Mouse (Mus musculus): ENCODE measurements around the gene Paqr4. TPM values are rescaled to one million over a fixed set of nuclear protein-coding genes. Genes with fewer than 3 reads are reported as not detected.

Gene Paqr4
- polyA plus RNA-seq, 1 experiment = 2.2 TPM

DNA sequence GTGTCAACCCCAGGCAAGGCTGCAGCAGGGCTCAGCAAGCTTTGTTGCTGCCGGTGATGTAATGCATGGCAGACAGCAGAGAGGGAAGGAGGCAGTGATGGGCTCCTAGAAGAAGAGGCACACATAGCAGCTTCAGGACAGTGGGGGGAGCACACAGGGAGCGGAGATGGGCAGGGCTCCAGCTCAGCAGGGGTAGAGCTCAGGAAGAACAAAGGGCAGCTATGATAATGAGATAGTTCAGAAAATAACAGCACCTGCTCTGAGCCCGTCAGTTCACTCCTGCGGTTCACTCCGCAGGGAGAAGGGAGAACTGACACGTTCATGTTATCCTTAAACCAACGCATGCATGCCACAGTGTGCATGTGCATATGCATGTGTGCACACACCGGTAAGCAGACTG, 18.1 kb upstream of the Paqr4 start:
- peaks cover 2% of the 10 kb centered on the region; the same call in 1 of the 2 replicates for H3K9me3 ChIP-seq (ENCODE audit: control insufficient read depth, low read length)
- H3K4me1 ChIP-seq (ENCODE audit: control insufficient read depth) = no peaks in the 10 kb centered on the region
- TF ChIP-seq TAL1 (IDR thresholded peaks at IDR 0.05; ENCODE audit: low read length) (no peak), GATA1 (IDR thresholded peaks at IDR 0.05; ENCODE audit: low read length) (no peak)
- peaks cover 12% of the 10 kb centered on the region for H3K36me3 ChIP-seq (ENCODE audit: control insufficient read depth)
- no peak overlapping the region for H3K4me3 ChIP-seq (replicated peaks)
- H3K27me3 ChIP-seq (ENCODE audit: control insufficient read depth) = no peaks in the 10 kb centered on the region

DNA sequence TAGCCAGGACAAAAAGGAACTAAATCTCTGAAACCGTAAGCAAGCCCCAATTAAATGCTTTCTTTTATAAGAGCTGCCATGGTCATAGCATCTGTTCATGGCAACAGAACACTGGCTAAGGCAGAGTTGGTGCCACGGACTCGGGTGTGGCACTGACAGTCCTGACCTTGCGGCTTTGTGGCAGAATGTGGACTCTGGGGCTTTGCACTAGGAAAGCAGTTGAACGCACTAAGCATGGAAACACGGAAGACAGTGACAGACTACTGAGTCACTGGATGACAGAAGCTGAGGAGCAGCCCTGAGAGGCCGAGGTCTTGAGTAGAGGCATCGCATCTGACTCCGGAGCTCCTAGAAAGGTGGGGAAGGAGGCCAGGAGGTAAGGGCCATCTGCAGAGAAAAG, 16.9 kb upstream of the Paqr4 start:
- peaks cover 2% of the 10 kb centered on the region; the same call in 1 of the 2 replicates for H3K9me3 ChIP-seq (ENCODE audit: control insufficient read depth, low read length)
- no peaks in the 10 kb centered on the region for H3K4me1 ChIP-seq (ENCODE audit: control insufficient read depth)
- TF ChIP-seq GATA1 (IDR thresholded peaks at IDR 0.05; ENCODE audit: low read length) = no peak
- TF ChIP-seq TAL1 (IDR thresholded peaks at IDR 0.05; ENCODE audit: low read length) = no peak
- peaks cover 12% of the 10 kb centered on the region for H3K36me3 ChIP-seq (ENCODE audit: control insufficient read depth)
- H3K4me3 ChIP-seq (replicated peaks) = no peak overlapping the region
- H3K27me3 ChIP-seq (ENCODE audit: control insufficient read depth) = no peaks in the 10 kb centered on the region

DNA sequence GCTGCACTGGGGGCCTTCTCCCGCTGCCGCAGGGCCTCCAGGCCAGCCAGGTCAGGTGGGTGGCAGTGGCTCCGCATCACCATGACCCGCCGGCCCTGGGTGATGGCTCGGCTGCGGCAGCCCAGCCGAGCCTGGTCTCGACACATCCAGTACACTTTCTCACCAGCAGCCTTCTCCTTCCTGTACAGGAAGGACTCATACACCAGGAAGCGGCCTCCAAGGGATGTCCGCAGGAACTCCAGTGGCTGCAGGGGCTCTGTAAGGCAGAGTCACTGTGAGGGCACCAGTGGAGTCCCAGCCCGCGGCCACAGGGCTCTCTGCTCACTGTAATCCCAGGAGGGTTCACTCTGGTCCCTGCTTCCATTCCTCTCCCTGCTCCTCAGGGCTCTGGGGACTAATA, 15.0 kb upstream of the Paqr4 start:
- peaks cover 2% of the 10 kb centered on the region; the same call in 1 of the 2 replicates for H3K9me3 ChIP-seq (ENCODE audit: control insufficient read depth, low read length)
- H3K4me3 ChIP-seq (replicated peaks) = no peak overlapping the region
- TF ChIP-seq TAL1 (IDR thresholded peaks at IDR 0.05; ENCODE audit: low read length) (no peak), GATA1 (IDR thresholded peaks at IDR 0.05; ENCODE audit: low read length) (no peak)
- H3K4me1 ChIP-seq (ENCODE audit: control insufficient read depth) = no peaks in the 10 kb centered on the region
- H3K27me3 ChIP-seq (ENCODE audit: control insufficient read depth) = no peaks in the 10 kb centered on the region
- peaks cover 11% of the 10 kb centered on the region for H3K36me3 ChIP-seq (ENCODE audit: control insufficient read depth)

DNA sequence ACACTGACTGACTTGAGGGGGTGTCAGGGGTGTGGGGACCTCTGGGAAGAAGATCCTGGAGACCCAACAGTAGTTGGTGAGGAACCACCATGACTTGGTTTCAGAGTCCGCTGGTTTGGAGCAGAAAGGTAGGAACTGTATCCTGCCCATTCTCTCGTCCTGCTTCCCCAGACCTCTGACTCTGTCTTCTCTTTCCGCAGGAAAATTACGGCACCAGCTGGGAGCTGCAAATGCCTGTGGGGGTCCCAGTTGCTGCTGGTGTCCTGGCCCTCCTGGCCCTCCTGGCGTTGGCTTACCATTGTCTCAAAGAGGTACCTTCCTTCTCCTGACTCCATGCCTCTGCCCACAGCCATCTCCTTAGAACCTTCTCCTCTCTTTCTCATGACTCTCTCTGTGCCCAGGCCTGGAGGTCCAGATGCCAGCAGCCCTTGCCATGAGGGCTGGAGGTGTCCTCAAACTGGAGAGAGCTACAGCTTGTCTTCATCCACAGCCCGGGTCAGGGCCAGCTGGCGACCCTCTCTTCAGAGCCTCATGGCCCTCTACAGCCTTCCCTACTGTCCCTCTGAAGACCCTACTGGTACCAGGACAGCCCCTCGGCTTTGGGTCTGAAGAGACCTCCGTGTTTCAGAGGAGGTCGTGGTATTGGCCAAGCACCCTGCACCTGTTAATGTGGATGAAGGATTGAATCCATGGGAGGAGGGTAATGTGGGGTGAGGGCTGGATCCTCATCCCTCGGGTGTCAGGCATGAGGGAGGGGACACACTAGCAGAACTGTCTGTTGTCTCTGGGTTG, 8.9 kb upstream of the Paqr4 start:
- Histone ChIP-seq H3K4me1 (ENCODE audit: control insufficient read depth) (peaks cover 9% of the 10 kb centered on the region), H3K4me3 (replicated peaks) (peak overlapping the region; percentile 47)
- no peak for TF ChIP-seq TAL1 (IDR thresholded peaks at IDR 0.05; ENCODE audit: low read length)
- no peak for TF ChIP-seq GATA1 (IDR thresholded peaks at IDR 0.05; ENCODE audit: low read length)

DNA sequence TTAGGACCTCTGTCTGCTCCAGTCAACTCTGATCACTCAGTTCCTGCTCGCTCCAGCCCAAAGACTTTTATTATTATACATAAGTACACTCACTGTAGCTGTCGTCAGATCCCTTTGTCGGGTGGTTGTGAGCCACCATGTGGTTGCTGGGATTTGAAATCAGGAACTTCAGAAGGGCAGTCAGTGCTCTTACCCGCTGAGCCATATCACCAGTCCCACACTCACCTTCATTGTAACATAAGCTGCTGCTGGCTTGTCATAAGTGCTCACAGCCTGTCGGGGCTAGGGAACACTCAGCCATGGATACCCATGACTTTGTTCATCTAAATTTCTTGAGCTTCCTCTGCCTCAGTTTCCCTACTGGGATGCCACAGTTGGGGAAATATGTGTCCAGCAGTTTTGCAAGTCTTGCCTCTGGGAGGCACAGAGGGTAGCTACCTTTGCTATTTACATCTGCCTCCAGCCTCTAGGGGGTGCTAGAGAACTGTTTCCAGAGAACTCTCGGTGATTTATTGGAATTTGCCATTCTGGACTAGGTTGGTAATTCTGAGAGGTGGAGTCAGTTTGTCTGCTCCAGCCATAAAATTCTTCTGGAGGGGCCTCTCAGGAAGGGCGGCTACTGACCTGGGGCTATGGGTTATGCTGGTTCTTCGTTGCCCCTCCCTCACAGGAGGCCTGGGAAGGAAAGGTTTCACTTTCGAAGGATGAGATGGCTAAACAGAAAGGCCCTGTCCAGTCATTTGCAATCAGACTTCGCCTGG, 8.1 kb upstream of the Paqr4 start:
- no peak for TF ChIP-seq GATA1 (IDR thresholded peaks at IDR 0.05; ENCODE audit: low read length)
- H3K4me1 ChIP-seq (ENCODE audit: control insufficient read depth) = peaks cover 9% of the 10 kb centered on the region
- no peaks in the 10 kb centered on the region; the same call in 1 of the 2 replicates for H3K36me3 ChIP-seq (ENCODE audit: control insufficient read depth)
- H3K4me3 ChIP-seq (replicated peaks) = peak overlapping the region; percentile 47
- H3K9me3 ChIP-seq (ENCODE audit: control insufficient read depth, low read length) = peaks cover 6% of the 10 kb centered on the region; the same call in 1 of the 2 replicates
- peaks cover 49% of the 10 kb centered on the region for H3K27me3 ChIP-seq (ENCODE audit: control insufficient read depth)

More for the DNA sequence above, 8.9 kb upstream of the Paqr4 start:
- H3K9me3 ChIP-seq (ENCODE audit: control insufficient read depth, low read length) = peaks cover 4% of the 10 kb centered on the region; the same call in 1 of the 2 replicates
- H3K36me3 ChIP-seq (ENCODE audit: control insufficient read depth) = no peaks in the 10 kb centered on the region; the same call in 1 of the 2 replicates
- H3K27me3 ChIP-seq (ENCODE audit: control insufficient read depth) = peaks cover 42% of the 10 kb centered on the region

DNA sequence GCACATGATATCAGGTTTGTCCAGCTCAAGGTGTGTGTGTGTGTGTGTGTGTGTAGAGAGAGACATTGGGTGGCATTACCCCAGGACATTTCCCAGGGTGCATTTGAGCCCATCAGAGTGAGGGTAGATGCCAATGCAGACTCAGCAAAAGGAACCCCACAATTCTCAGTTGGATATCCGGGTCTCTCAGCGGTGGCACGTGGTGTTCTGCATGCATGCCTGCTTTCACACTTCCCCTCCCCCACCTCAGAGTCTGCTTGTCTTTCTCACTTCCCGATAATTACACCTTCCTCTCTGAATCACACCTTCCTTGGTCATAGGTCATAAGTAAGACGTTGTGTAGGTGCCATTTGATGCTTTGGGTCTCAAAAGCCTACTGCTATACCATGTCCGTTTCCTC, 7.4 kb upstream of the Paqr4 start:
- Histone ChIP-seq H3K4me1 (ENCODE audit: control insufficient read depth) (peaks cover 9% of the 10 kb centered on the region), H3K27me3 (ENCODE audit: control insufficient read depth) (peaks cover 57% of the 10 kb centered on the region), H3K36me3 (ENCODE audit: control insufficient read depth) (no peaks in the 10 kb centered on the region), H3K4me3 (replicated peaks) (no peak overlapping the region), H3K9me3 (ENCODE audit: control insufficient read depth, low read length) (peaks cover 8% of the 10 kb centered on the region; the same call in 1 of the 2 replicates)
- TF ChIP-seq GATA1 (IDR thresholded peaks at IDR 0.05; ENCODE audit: low read length) = no peak
- no peak for TF ChIP-seq TAL1 (IDR thresholded peaks at IDR 0.05; ENCODE audit: low read length)

DNA sequence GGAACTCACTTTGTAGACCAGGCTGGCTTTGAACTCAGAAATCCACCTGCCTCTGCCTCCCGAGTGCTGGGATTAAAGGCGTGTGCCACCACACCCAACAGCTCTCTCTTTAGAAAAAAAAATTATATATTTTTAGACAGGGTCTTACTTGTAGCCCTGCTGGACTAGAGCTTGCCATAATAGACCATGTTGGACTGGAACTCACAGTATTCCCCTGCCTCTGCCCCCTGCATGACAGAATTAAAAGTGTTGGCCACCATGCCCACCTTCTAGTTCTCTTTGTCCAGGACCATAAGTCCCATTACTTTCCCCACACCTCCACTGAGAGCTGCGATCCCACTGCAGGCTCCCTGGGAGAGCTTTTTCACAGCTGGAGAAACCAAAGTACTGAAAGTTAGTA, 6.8 kb upstream of the Paqr4 start:
- Histone ChIP-seq H3K9me3 (ENCODE audit: control insufficient read depth, low read length) (peaks cover 12% of the 10 kb centered on the region; the same call in 1 of the 2 replicates), H3K27me3 (ENCODE audit: control insufficient read depth) (peaks cover 63% of the 10 kb centered on the region), H3K36me3 (ENCODE audit: control insufficient read depth) (no peaks in the 10 kb centered on the region), H3K4me3 (replicated peaks) (no peak overlapping the region), H3K4me1 (ENCODE audit: control insufficient read depth) (peaks cover 11% of the 10 kb centered on the region)
- TF ChIP-seq GATA1 (IDR thresholded peaks at IDR 0.05; ENCODE audit: low read length) (no peak), TAL1 (IDR thresholded peaks at IDR 0.05; ENCODE audit: low read length) (no peak)

DNA sequence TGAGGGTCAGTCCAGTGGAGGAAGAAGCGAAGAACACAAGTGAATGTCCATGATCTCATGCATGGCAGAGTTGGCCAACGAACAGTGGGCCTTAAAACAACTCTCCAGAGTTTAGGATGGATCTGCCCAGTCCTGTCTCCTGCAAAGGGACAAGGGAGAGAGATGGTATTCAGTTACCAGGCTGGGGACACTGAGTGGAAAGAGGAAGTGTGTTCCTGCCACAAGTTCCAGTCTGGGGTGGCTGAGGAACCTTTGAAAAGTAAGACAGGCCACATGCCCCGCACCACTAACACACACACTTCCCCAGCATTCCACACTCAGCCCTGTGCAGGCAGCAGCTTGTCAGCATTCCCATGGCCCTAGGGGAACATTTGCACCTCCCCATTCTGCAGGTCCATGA, 6.1 kb upstream of the Paqr4 start:
- Histone ChIP-seq H3K36me3 (ENCODE audit: control insufficient read depth) (no peaks in the 10 kb centered on the region), H3K9me3 (ENCODE audit: control insufficient read depth, low read length) (peaks cover 18% of the 10 kb centered on the region; the same call in 1 of the 2 replicates), H3K4me3 (replicated peaks) (no peak overlapping the region), H3K27me3 (ENCODE audit: control insufficient read depth) (peaks cover 70% of the 10 kb centered on the region), H3K4me1 (ENCODE audit: control insufficient read depth) (peaks cover 18% of the 10 kb centered on the region)
- TF ChIP-seq GATA1 (IDR thresholded peaks at IDR 0.05; ENCODE audit: low read length) = no peak
- no peak for TF ChIP-seq TAL1 (IDR thresholded peaks at IDR 0.05; ENCODE audit: low read length)

DNA sequence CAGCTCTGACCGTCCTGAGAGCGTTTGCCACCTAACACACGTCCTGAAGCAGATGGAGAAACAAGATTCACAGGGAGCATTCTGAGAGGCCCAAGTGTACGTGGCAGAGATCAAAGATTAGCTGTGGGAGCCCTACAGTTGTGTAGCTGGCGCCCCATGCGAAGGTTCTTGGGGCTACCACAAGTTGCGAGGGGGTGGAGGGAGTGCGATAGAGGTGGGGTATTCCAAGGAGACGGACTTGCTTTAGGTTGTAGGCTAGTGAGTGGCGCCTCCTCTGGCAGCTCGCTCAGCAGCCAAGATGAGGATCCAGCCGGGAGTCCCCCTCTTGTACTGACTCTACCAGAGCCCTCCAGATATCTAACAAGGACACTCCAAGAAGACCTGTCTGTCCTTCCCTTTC, 5.6 kb upstream of the Paqr4 start:
- H3K4me1 ChIP-seq (ENCODE audit: control insufficient read depth) = peaks cover 22% of the 10 kb centered on the region
- no peak overlapping the region for H3K4me3 ChIP-seq (replicated peaks)
- peaks cover 21% of the 10 kb centered on the region; the same call in 1 of the 2 replicates for H3K9me3 ChIP-seq (ENCODE audit: control insufficient read depth, low read length)
- peaks cover 74% of the 10 kb centered on the region for H3K27me3 ChIP-seq (ENCODE audit: control insufficient read depth)
- TF ChIP-seq TAL1 (IDR thresholded peaks at IDR 0.05; ENCODE audit: low read length) (no peak), GATA1 (IDR thresholded peaks at IDR 0.05; ENCODE audit: low read length) (no peak)
- no peaks in the 10 kb centered on the region for H3K36me3 ChIP-seq (ENCODE audit: control insufficient read depth)
